Mouse (Mus musculus): ENCODE data around the gene Tmed2.
"Not testable (repeated sequence)": the region's sequence is repeated elsewhere in the genome, so short reads cannot be mapped to it uniquely, and the experiment has no call there.

The Tmed2 gene

GRCm38 (mm10) chr5:124528791-124529190 is 11.7 kb upstream of the Tmed2 start:
- peak; percentile 87 for DNase-seq (ENCODE audit: inconsistent ontology term)

- no peak for DNase-seq (ENCODE audit: inconsistent ontology term)
These were observed 11.3 kb upstream of the Tmed2 start for GRCm38 (mm10) chr5:124529191-124529651.

GRCm38 (mm10) chr5:124529697-124530096 is 10.8 kb upstream of the Tmed2 start:
- DNase-seq (ENCODE audit: inconsistent ontology term): no peak

GRCm38 (mm10) chr5:124530655-124531582 is 9.6 kb upstream of the Tmed2 start, which contains the start of gene Rilpl1:
Gene Rilpl1 (minus strand): TSS chr5:124531391.
- DNase-seq (ENCODE audit: inconsistent ontology term): peak; percentile 88

- DNase-seq (ENCODE audit: inconsistent ontology term): no peak
These were observed 8.9 kb upstream of the Tmed2 start for GRCm38 (mm10) chr5:124531583-124531930.

GRCm38 (mm10) chr5:124532451-124532850 is 8.0 kb upstream of the Tmed2 start:
- DNase-seq (ENCODE audit: inconsistent ontology term): no peak

- no peak for DNase-seq (ENCODE audit: inconsistent ontology term)
These were observed 5.5 kb upstream of the Tmed2 start for GRCm38 (mm10) chr5:124535016-124535415.

GRCm38 (mm10) chr5:124536776-124537175 is 3.7 kb upstream of the Tmed2 start:
- peak; percentile 37 for DNase-seq (ENCODE audit: inconsistent ontology term)

GRCm38 (mm10) chr5:124538813-124539792 is 1.4 kb upstream of the Tmed2 start:
- DNase-seq (ENCODE audit: inconsistent ontology term): peak; percentile 65

GRCm38 (mm10) chr5:124539905-124540304 is 590 bp upstream of the Tmed2 start:
- no peak for DNase-seq (ENCODE audit: inconsistent ontology term)

GRCm38 (mm10) chr5:124540905-124541601 is 558 bp downstream of the Tmed2 start:
- DNase-seq (ENCODE audit: inconsistent ontology term): peak; percentile 79

- DNase-seq (ENCODE audit: inconsistent ontology term): no peak
These were observed 1.1 kb downstream of the Tmed2 start for GRCm38 (mm10) chr5:124541602-124541973.

GRCm38 (mm10) chr5:124550737-124551136 is 10.2 kb downstream of the Tmed2 start:
- not testable (repeated sequence) for DNase-seq (ENCODE audit: inconsistent ontology term)

GRCm38 (mm10) chr5:124551349-124552093 is 11.0 kb downstream of the Tmed2 start:
- not testable (repeated sequence) for DNase-seq (ENCODE audit: inconsistent ontology term)

GRCm38 (mm10) chr5:124552094-124552472 is 11.6 kb downstream of the Tmed2 start:
- peak; percentile 42 for DNase-seq (ENCODE audit: inconsistent ontology term)

GRCm38 (mm10) chr5:124552558-124553307 is 12.2 kb downstream of the Tmed2 start, which contains the start of gene Ddx55:
Gene Ddx55 (plus strand): TSS chr5:124552864.
- DNase-seq (ENCODE audit: inconsistent ontology term): peak; percentile 93

GRCm38 (mm10) chr5:124553607-124554006 is 13.1 kb downstream of the Tmed2 start:
- DNase-seq (ENCODE audit: inconsistent ontology term): no peak

GRCm38 (mm10) chr5:124555145-124555544 is 14.7 kb downstream of the Tmed2 start:
- no peak for DNase-seq (ENCODE audit: inconsistent ontology term)

- DNase-seq (ENCODE audit: inconsistent ontology term): no peak
These were observed 30.6 kb downstream of the Tmed2 start for GRCm38 (mm10) chr5:124571068-124571467.

GRCm38 (mm10) chr5:124575467-124575866 is 35.0 kb downstream of the Tmed2 start:
- no peak for DNase-seq (ENCODE audit: inconsistent ontology term)

Data from Muller cell, postnatal 12 days (primary cell).